Mouse (Mus musculus) heart, embryonic 16.5 days (tissue): ENCODE data around the gene Atad1. TPM values are rescaled to one million over a fixed set of nuclear protein-coding genes. Genes with fewer than 3 reads are reported as not detected.
A peak's percentile ranks its signal among the peaks of the same experiment; 100 is the strongest.

Source experiments
- ATAC-seq: fragments of 200-750 bp; cut with Nextera tagmentation; replicated peaks from 2 replicates; pipeline ENCODE4 v1.8.0; 2017; ENCODE audit warnings: moderate number of reproducible peaks; ENCODE audit not compliant: insufficient read depth, low FRiP score; ENCODE audit errors: extremely low read depth
- H3K27ac ChIP-seq: fragments of 300-500 bp; sonication (generic); 2 replicates; pipeline ENCODE4 v1.5.1; 2014; ENCODE audit warnings: mild to moderate bottlenecking, low read length, control low read depth, moderate library complexity
- H3K27me3 ChIP-seq: fragments of 300-500 bp; sonication (generic); 2 replicates; pipeline ENCODE4 v1.6.1; 2014; ENCODE audit warnings: low read length, mixed read lengths; ENCODE audit not compliant: control insufficient read depth, insufficient read depth
- H3K36me3 ChIP-seq: fragments of 300-500 bp; sonication (generic); 2 replicates; pipeline ENCODE4 v1.6.1; 2014; ENCODE audit not compliant: control insufficient read depth, insufficient read depth
- H3K4me1 ChIP-seq: fragments of 300-500 bp; sonication (generic); 2 replicates; pipeline ENCODE4 v1.6.1; 2014; ENCODE audit warnings: low read length, mixed read lengths; ENCODE audit not compliant: control insufficient read depth, insufficient read depth
- H3K4me2 ChIP-seq: fragments of 300-500 bp; sonication (generic); 2 replicates; pipeline ENCODE4 v1.6.1; 2014; ENCODE audit warnings: low read depth, mild to moderate bottlenecking, control low read depth, low read length
- H3K4me3 ChIP-seq: fragments of 300-500 bp; sonication (generic); 2 replicates; pipeline ENCODE4 v1.5.1; 2014; ENCODE audit warnings: mild to moderate bottlenecking, control low read depth, low read length
- H3K9ac ChIP-seq: fragments of 300-500 bp; sonication (generic); 2 replicates; pipeline ENCODE4 v1.6.1; 2014; ENCODE audit warnings: low read length, control low read depth
- H3K9me3 ChIP-seq: fragments of 300-500 bp; sonication (generic); replicated peaks from 2 replicates; pipeline ENCODE4 v1.6.1; 2016; ENCODE audit warnings: low read length; ENCODE audit not compliant: control insufficient read depth
- WGBS: fragments of 180-500 bp; shearing (Covaris S2); extraction: QIAGEN DNeasy Blood & Tissue Kit; methylation state at CpG from one replicate; pipeline ENCODE4 v1.1.7; 2014; 5-methylcytosine and 5-hydroxymethylcytosine counted together
- polyA plus RNA-seq: library from polyadenylated mRNA; unstranded; fragments of >200 nt; fragmentation: Nextera tagmentation; extraction: Ambion mirVana; gene quantifications from 2 replicates; pipeline ENCODE4 v1.2.1, GENCODE M21; 2015

Atad1 gene
- polyA plus RNA-seq, 1 experiment from 2014 or later, result 64.7 TPM

DNA sequence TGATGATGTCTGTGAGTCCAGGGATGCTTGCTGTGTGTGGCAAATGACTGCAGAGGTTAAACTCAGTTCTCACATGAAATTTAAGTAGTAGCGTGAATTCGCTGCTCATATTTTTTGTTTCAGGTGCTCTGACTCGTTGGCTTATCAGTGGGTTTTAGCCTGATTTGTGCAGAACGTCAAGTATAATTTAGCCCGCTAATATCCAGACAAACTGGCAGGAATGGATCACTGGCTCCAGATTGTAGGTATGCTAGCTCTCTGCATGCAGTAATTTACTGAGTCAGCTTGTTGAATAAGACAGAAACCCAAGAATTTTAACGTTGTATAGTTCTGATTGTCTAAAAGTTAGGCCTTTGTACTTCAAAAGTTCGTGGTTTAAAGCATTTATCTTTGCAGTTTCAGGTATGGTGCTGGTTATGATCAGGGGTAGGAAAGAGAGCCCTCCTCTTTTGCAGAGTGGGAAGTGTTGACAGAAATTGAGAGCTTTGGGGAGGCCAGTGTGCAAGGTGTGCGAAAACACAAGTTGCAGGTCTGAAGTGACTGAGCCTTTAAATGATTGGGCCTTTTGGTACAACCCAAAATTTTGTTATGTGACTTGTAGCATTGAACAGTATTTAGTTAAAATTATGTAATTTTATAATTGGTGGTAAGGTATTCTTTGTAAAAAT is 19.9 kb upstream of the Atad1 start:
- Histone ChIP-seq H3K4me3 (peak overlapping the region; percentile 92), H3K27ac (no peak overlapping the region), H3K4me2 (peak overlapping the region; percentile 89), H3K27me3 (no peaks in the 10 kb centered on the region), H3K4me1 (peaks cover 23% of the 10 kb centered on the region), H3K9ac (peak overlapping the region; percentile 93), H3K9me3 (no peaks in the 10 kb centered on the region), H3K36me3 (no peaks in the 10 kb centered on the region)
- WGBS, result 2% methylated on average over 8 of the region's 8 CpGs
- ATAC-seq, result no peak

DNA sequence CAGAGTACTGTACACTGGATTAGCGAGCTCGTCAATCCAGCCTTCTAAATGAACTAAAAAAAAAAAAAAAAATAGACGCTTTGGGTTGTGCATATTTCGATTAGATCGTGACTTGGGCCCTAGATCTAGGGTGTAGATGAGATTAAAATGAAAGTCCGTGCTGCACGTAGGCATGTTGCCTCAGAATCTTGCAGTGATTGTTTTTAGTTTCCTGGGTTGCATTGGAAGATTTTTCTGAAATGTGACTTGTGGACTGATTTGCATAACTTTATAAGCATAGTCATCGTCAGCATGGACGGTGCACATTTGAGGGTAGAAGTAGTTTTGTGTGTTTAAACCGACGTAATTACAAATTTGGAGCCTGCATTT is 19.2 kb upstream of the Atad1 start:
- H3K27ac ChIP-seq, result no peak overlapping the region; the same call in 1 of the 2 replicates
- ATAC-seq, result no peak

DNA sequence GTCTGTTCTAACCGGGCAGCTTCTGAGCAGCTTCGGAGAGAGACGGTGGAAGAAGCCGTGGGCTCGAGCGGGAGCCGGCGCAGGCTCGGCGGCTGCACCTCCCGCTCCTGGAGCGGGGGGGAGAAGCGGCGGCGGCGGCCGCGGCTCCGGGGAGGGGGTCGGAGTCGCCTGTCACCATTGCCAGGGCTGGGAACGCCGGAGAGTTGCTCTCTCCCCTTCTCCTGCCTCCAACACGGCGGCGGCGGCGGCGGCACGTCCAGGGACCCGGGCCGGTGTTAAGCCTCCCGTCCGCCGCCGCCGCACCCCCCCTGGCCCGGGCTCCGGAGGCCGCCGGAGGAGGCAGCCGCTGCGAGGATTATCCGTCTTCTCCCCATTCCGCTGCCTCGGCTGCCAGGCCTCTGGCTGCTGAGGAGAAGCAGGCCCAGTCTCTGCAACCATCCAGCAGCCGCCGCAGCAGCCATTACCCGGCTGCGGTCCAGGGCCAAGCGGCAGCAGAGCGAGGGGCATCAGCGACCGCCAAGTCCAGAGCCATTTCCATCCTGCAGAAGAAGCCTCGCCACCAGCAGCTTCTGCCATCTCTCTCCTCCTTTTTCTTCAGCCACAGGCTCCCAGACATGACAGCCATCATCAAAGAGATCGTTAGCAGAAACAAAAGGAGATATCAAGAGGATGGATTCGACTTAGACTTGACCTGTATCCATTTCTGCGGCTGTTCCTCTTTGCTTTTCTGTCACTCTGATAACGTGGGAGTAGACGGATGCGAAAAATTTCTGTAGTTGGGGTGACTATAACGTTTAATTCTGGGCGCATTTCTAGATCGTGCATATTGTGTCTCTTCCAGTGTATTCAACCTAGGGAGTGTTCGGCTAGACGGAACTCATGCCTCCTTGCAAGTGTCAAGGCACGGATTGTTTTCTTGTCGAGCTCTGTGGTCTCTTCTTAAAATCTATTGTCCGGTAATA is 18.5 kb upstream of the Atad1 start:
- peak overlapping the region; percentile 89 for H3K4me2 ChIP-seq
- peak; percentile 2; the same call in 1 of the 2 replicates for ATAC-seq
- no peaks in the 10 kb centered on the region for H3K27me3 ChIP-seq
- peak overlapping the region; percentile 99 for H3K27ac ChIP-seq
- peaks cover 20% of the 10 kb centered on the region for H3K4me1 ChIP-seq
- peak overlapping the region; percentile 93 for H3K9ac ChIP-seq
- peak overlapping the region; percentile 92 for H3K4me3 ChIP-seq
- H3K36me3 ChIP-seq, result no peaks in the 10 kb centered on the region
- no peaks in the 10 kb centered on the region for H3K9me3 ChIP-seq
- under 1% methylated on average over 64 of the region's 69 CpGs for WGBS

More for the DNA sequence above, 19.2 kb upstream of the Atad1 start:
- H3K9ac ChIP-seq, result peak overlapping the region; percentile 93
- H3K4me2 ChIP-seq, result peak overlapping the region; percentile 89
- peaks cover 20% of the 10 kb centered on the region for H3K4me1 ChIP-seq
- no peaks in the 10 kb centered on the region for H3K27me3 ChIP-seq
- 1% methylated on average over 11 of the region's 11 CpGs for WGBS
- peak overlapping the region; percentile 92 for H3K4me3 ChIP-seq
- H3K36me3 ChIP-seq, result no peaks in the 10 kb centered on the region
- H3K9me3 ChIP-seq, result no peaks in the 10 kb centered on the region

DNA sequence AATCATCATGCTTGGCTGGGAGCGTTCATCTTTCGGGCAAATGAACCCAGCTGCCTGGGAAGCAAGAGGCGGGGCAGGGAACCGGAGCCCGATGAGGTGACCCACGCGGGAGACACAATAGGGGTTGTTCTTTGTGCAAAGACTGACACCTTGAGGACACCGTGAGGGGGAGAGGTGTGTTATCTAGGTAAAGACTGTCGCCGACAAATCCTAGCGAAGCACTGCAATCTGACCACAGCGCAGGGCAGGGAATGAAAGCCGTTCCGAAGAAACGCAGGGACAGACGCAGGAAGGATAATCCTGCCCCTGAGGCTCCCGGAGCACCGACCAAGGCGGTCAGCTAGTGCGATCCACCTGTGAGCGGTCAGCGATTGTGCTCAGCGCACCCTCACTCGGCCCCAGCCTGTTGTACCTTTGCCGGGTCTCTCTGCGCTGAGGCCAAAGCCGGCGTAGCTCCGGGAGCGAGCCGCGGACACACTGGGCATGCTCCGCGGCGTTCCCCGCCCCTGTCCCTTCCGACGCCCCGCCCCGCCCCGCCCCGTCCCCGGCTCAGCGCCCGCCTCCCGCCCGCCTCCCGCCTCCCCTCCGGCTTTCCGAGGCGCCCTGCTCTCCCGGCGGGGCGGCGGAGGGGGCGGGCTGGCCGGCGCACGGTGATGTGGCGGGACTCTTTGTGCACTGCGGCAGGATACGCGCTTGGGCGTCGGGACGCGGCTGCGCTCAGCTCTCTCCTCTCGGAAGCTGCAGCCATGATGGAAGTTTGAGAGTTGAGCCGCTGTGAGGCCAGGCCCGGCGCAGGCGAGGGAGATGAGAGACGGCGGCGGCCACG is 17.5 kb upstream of the Atad1 start, which contains the start of gene Pten:
TSS of gene Pten (plus strand) at position 598 of the 826 bp plus-strand sequence.
- under 1% methylated on average over 61 of the region's 77 CpGs for WGBS
- Histone ChIP-seq H3K9me3 (no peaks in the 10 kb centered on the region), H3K36me3 (no peaks in the 10 kb centered on the region), H3K4me2 (peak within 1 kb of the TSS; percentile 98), H3K27me3 (no peaks in the 10 kb centered on the region), H3K9ac (peak within 1 kb of the TSS; percentile 93), H3K27ac (peak within 1 kb of the TSS; percentile 99), H3K4me3 (peak within 1 kb of the TSS; percentile 92), H3K4me1 (peaks cover 17% of the 10 kb centered on the region)
- peak; percentile 85 for ATAC-seq

DNA sequence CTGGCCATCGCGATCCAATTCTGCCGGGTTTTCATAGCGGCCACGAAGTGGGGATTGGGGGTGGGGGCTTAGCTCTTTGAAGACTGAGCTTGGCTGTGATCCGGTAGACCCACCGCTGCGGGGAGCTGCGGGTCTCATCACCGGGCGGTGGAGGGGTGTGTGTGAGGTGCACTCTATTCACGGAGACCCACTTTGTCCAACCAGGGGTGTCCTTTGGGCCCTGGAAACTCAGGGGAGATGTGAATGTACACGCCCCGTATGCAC is 17.0 kb upstream of the Atad1 start:
- Histone ChIP-seq H3K36me3 (no peaks in the 10 kb centered on the region), H3K4me2 (peak overlapping the region; percentile 98), H3K27me3 (no peaks in the 10 kb centered on the region), H3K27ac (peak overlapping the region; percentile 99), H3K9me3 (no peaks in the 10 kb centered on the region), H3K4me3 (peak overlapping the region; percentile 92), H3K4me1 (peaks cover 17% of the 10 kb centered on the region), H3K9ac (peak overlapping the region; percentile 89)
- WGBS, result 0% methylated on average over 14 of the region's 14 CpGs
- peak; percentile 20 for ATAC-seq

DNA sequence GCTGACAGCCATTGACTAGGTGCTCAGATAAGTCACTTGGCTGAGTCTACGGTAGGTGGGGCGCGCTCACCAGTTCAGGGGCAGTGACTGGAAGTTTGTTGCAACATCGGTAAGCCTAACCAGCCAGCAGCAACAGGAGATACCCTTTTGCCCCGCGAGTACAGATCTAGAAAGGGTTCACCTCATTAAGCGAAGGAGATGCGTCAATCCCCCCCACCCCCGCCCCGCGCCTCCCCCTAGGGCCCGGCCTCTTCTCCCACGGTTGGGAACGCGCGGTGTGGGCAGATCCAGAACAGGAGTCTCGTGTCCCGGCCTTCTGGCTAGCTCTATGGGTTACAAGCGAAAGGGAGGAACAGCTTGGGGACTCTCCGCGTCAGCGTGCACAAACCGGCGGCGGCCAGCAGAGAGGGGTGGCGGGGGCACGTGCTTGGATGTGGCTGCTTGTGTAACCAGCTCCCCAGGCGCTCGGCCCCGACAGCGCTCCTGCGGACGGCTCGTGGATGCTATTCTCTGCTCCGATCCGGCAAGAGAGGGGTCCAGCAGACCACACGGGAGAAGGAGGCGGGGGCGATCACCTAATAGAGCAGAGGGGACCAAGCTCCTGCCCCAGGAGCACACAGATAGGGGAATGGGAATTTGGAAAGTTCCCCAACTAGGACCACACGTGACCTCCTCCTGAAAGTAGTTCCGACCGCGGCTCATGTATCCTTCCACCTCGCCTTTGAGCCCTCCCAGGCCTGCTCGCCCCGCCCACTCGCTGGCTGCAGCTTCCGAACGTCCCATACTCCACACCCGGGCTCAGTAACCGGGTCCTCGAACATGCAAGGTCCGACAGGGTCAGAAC is 16.4 kb upstream of the Atad1 start:
- no peaks in the 10 kb centered on the region for H3K27me3 ChIP-seq
- H3K9me3 ChIP-seq, result no peaks in the 10 kb centered on the region
- under 1% methylated on average over 53 of the region's 53 CpGs for WGBS
- ATAC-seq, result peak; percentile 78
- peaks cover 15% of the 10 kb centered on the region for H3K4me1 ChIP-seq
- H3K27ac ChIP-seq, result peak overlapping the region; percentile 99
- peak overlapping the region; percentile 89 for H3K9ac ChIP-seq
- peak overlapping the region; percentile 92 for H3K4me3 ChIP-seq
- no peaks in the 10 kb centered on the region for H3K36me3 ChIP-seq
- peak overlapping the region; percentile 98 for H3K4me2 ChIP-seq

DNA sequence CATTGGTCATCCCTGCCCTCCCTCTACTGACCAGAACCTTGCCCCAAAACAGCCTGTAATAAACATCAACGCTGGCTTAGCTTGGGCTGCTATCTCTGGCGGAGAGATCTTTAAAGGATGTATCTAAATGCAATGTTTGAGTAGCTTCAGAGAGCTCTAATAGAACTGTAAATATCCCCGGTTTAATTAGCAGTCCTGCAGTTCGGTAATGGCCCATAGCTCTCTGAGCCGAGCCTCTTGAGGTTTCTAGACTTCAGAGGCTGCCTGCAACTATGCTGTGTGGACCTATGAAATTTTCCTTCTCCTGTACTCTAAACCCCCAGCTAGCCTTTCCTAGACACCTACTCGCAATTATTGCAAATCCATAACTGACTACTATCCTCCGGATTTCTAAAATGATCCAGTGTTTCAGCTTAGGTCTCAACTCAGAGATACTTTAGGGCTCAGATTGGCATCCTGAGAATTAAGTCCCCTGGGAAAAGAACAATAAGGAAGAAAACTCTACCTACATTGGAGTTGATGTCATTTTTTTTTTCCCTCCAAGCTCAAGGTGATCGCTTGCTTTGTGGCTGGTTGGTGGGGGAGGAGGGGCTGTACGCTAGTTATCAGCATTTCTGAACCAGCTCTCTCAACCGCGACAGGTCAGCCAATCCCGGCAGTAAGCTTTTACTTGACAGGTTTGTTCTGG is 15.7 kb upstream of the Atad1 start:
- no peaks in the 10 kb centered on the region for H3K27me3 ChIP-seq
- H3K27ac ChIP-seq, result peak overlapping the region; percentile 99
- no peaks in the 10 kb centered on the region for H3K36me3 ChIP-seq
- peak overlapping the region; percentile 92 for H3K4me3 ChIP-seq
- 7% methylated on average over 12 of the region's 12 CpGs for WGBS
- H3K9me3 ChIP-seq, result no peaks in the 10 kb centered on the region
- H3K4me1 ChIP-seq, result peaks cover 10% of the 10 kb centered on the region
- ATAC-seq, result no peak
- H3K9ac ChIP-seq, result peak overlapping the region; percentile 89
- peak overlapping the region; percentile 98 for H3K4me2 ChIP-seq
